Comparison of ENCODE assay signal across 9 mouse cellular contexts in the genomic region with DNA sequence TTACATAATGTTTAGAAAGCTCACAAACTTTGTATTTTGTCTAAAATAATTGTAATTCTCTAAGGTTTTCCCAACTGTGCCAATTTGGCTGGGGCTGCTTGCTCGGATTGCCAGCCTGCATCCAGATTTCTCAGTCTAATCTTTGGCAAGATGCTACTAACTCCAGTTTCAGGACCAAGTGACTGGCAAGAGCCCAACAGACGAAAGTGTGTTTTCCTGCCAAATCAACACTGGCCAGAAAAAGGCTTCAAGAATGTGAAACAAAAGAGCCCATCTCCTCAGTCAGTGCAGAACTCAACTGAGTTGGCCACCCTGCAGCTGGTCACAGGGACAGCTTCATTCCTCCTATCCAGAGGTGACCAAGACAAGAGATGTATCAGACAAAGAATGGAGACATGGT.
DNase-seq lines count a peak whose midpoint lies in the region; ATAC-seq and TF ChIP-seq lines count a peak whose summit lies in the region.
"Had no signal": no experiment of that assay in that cellular context is flagged by ENCODE, and none has a peak within 500 bp of the region (broad histone marks: within the 10 kb centered on the region; RNA-seq: fewer than 3 reads in every experiment).

No protein-coding gene starts in this region.

- no peaks in the 10 kb centered on the region for H3K4me1 ChIP-seq in hindbrain, embryonic 13.5 days (replicated peaks)
- H3K4me1 ChIP-seq in hindbrain, embryonic 11.5 days (replicated peaks; ENCODE audit: control insufficient read depth, insufficient read depth, low read length), result no peaks in the 10 kb centered on the region
- no peaks in the 10 kb centered on the region for H3K4me1 ChIP-seq in limb, embryonic 10.5 days
- H3K4me1 ChIP-seq in liver, postnatal 0 days (ENCODE audit: insufficient read depth), result no peaks in the 10 kb centered on the region

- TF ChIP-seq EP300 in liver, postnatal 0 days (IDR thresholded peaks at IDR 0.05; ENCODE audit: low read depth), result no peak

- H3K27me3 ChIP-seq in hindbrain, embryonic 13.5 days, result no peaks in the 10 kb centered on the region
- no peaks in the 10 kb centered on the region for H3K27me3 ChIP-seq in hindbrain, embryonic 11.5 days (ENCODE audit: control insufficient read depth, insufficient read depth, low read length)
- H3K27me3 ChIP-seq in limb, embryonic 10.5 days (ENCODE audit: low read depth, poor library complexity, severe bottlenecking), result no peaks in the 10 kb centered on the region
- no peaks in the 10 kb centered on the region for H3K27me3 ChIP-seq in liver, postnatal 0 days (ENCODE audit: insufficient read depth, low read length)

- no peak for DNase-seq in hindbrain, embryonic 11.5 days (ENCODE audit: low spot score)
- DNase-seq in brain, adult 2 months (ENCODE audit: low read depth, low spot score), result peak; percentile 80
- peak; percentile 24 to 48 for DNase-seq in frontal cortex, postnatal 14 days (ENCODE audit: low spot score in 2 of 2)
- DNase-seq in left cerebral cortex, adult 18-20 months (ENCODE audit: low spot score in 2 of 2), result peak; percentile 53 to 57
- peak; percentile 38 to 50 for DNase-seq in right cerebral cortex, postnatal 36 days (ENCODE audit: low spot score in 2 of 2)
- no peak for DNase-seq in limb, embryonic 10.5 days (ENCODE audit: low spot score)
- DNase-seq in liver, postnatal 0 days, result no peak

- ATAC-seq in hindbrain, embryonic 13.5 days (ENCODE audit: low FRiP score), result peak; percentile 63; the same call in 1 of the 2 replicates
- no peak for ATAC-seq in hindbrain, embryonic 11.5 days (ENCODE audit: low FRiP score)
- no peak for ATAC-seq in liver, postnatal 0 days

- no peaks in the 10 kb centered on the region for H3K9me3 ChIP-seq in hindbrain, embryonic 13.5 days
- H3K9me3 ChIP-seq in hindbrain, embryonic 11.5 days (ENCODE audit: control insufficient read depth, low read length), result no peaks in the 10 kb centered on the region
- H3K9me3 ChIP-seq in limb, embryonic 10.5 days (replicated peaks), result no peaks in the 10 kb centered on the region
- no peaks in the 10 kb centered on the region for H3K9me3 ChIP-seq in liver, postnatal 0 days (ENCODE audit: low read length)

- no peak overlapping the region for H3K27ac ChIP-seq in hindbrain, embryonic 13.5 days
- no peak overlapping the region for H3K27ac ChIP-seq in hindbrain, embryonic 11.5 days (ENCODE audit: low read depth, low read length)
- H3K27ac ChIP-seq in limb, embryonic 10.5 days, result no peak overlapping the region
- no peak overlapping the region for H3K27ac ChIP-seq in liver, postnatal 0 days (ENCODE audit: low read depth)

- no peaks in the 10 kb centered on the region for H3K36me3 ChIP-seq in hindbrain, embryonic 13.5 days
- H3K36me3 ChIP-seq in hindbrain, embryonic 11.5 days (ENCODE audit: control insufficient read depth, insufficient read depth, low read length), result no peaks in the 10 kb centered on the region
- no peaks in the 10 kb centered on the region for H3K36me3 ChIP-seq in limb, embryonic 10.5 days
- H3K36me3 ChIP-seq in liver, postnatal 0 days (replicated peaks; ENCODE audit: insufficient read depth, low read length), result no peaks in the 10 kb centered on the region

- no peak for TF ChIP-seq CTCF in liver, postnatal 0 days (IDR thresholded peaks at IDR 0.05; ENCODE audit: low read depth)

- no peak overlapping the region for H3K9ac ChIP-seq in hindbrain, embryonic 13.5 days
- H3K9ac ChIP-seq in hindbrain, embryonic 11.5 days (ENCODE audit: low read depth, low read length), result no peak overlapping the region
- no peak overlapping the region for H3K9ac ChIP-seq in liver, postnatal 0 days (replicated peaks)

- 69% methylated on average over 2 of the region's 2 CpGs for whole genome bisulfite sequencing in hindbrain, embryonic 13.5 days
- WGBS in hindbrain, embryonic 11.5 days, result 83% methylated on average over 2 of the region's 2 CpGs
- WGBS in limb, embryonic 10.5 days, result 88% methylated on average over 2 of the region's 2 CpGs
- 60% methylated on average over 2 of the region's 2 CpGs for WGBS in liver, postnatal 0 days (ENCODE audit: insufficient replicate concordance)

- H3K4me2 ChIP-seq in hindbrain, embryonic 13.5 days, result no peak overlapping the region
- no peak overlapping the region for H3K4me2 ChIP-seq in hindbrain, embryonic 11.5 days (replicated peaks; ENCODE audit: low read depth, low read length)
- H3K4me2 ChIP-seq in liver, postnatal 0 days (ENCODE audit: low read depth, low read length), result no peak overlapping the region

- no peak overlapping the region for H3K4me3 ChIP-seq in hindbrain, embryonic 13.5 days
- no peak overlapping the region for H3K4me3 ChIP-seq in hindbrain, embryonic 11.5 days (ENCODE audit: low read depth, low read length)
- H3K4me3 ChIP-seq in limb, embryonic 10.5 days, result no peak overlapping the region
- H3K4me3 ChIP-seq in liver, postnatal 0 days (ENCODE audit: low read depth, low read length), result no peak overlapping the region
- H3K4me3 ChIP-seq: myocyte had no signal

Comparison
In these comparisons a context has a peak if more than half of its experiments do, and no peak if none do; other contexts are left out.
1. DNase-seq: peak in brain, adult 2 months (single experiment), frontal cortex, postnatal 14 days (2 of 2), left cerebral cortex, adult 18-20 months (2 of 2) and right cerebral cortex, postnatal 36 days (2 of 2); none in hindbrain, embryonic 11.5 days (single experiment), limb, embryonic 10.5 days (single experiment) and liver, postnatal 0 days (single experiment).